Mouse (Mus musculus): Measurements from ENCODE around the gene Gabrp. TPM values are rescaled to one million over a fixed set of nuclear protein-coding genes. Genes with fewer than 3 reads are reported as not detected.

Gene Gabrp
- not detected for polyA plus RNA-seq (2014; fragmentation: Illumina TruSeq; extraction: RNeasy Lipid Tissue Mini Kit (QIAGEN cat#74804); ENCODE audit: low read depth, low replicate concordance)

DNA sequence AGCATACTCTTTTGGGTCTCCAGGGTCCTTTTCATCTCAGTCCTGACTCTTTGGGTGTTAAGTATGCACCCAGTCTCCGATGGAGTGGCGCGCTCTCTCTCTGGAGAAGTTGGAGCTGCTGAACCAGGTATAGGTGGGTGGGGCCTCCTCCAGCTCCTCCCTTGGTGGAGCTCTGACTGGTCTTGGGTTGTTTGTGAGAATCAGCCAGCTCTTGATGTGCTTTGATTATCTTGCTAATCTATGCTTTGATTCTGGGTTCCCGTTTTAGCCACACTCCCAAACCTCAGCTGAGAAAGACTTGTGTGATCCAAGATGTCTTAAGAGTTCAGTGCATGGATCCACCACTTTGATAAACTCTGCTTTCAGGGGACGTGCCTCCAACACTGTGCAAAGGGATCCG lies at the start of gene Gabrp:
Gene Gabrp (minus strand): TSS at position 101 of the 400 bp plus-strand sequence.

DNA sequence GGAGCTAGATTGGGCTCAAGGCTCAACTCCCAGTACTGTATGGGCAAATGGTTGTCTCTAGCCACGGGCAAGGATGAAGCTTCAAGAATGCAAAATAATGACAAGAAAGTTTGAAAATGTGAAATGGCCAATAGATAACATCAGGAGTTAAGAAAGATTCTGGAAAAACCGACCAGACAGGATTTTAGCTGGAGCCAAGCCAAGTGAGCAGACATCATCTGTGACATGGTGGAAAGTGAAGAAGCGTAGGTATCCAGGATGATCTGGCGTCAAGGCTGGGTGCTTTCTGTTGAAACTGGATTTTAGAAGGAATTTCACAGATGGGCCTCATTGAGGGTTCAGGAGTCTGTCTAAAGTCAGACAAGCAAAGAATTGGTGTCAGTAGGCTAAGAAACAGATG lies 20.2 kb upstream of the Gabrp start, which contains the start of gene D130052B06Rik:
Gene D130052B06Rik (plus strand): TSS at position 317 of the 400 bp plus-strand sequence.

DNA sequence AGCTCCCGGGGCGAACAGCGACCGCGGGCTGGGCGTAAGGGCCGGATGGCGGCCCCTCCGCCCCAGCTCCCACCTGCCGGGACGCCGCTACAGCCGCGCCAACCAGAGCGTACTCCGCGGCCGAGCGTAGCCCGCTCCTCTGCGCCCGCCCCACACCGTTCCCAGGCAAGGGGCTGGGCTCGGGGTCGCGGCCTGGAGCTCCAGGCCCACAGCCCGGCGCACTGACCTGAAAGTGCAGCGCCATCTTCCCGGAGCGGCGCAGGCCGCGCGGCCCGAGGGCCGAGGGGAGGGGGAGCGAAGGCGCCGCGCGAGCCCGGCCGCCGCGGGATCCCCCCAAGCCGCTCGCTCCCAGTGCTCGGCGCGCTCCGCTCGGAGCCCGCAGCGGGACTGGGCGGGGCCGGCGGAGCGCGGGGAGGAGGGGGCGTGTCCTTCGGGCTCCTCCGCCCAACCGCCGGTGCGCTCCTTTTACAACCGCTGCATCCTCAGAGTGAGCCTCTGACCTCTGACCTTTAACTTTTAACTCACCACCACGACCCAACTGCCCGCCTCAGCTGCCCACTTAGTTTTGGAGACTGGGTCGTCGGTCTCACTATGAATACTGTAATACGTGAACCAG lies 65.3 kb downstream of the Gabrp start, which contains the start of gene Ranbp17:
Gene Ranbp17 (minus strand): TSS at position 371 of the 616 bp plus-strand sequence.

Other genes with a start within 250 kb of the Gabrp start
- 6.5 TPM for gene Ranbp17, start 65.2 kb downstream of the Gabrp start, polyA plus RNA-seq (2014; fragmentation: Illumina TruSeq; extraction: RNeasy Lipid Tissue Mini Kit (QIAGEN cat#74804); ENCODE audit: low read depth, low replicate concordance)
- not detected for gene D130052B06Rik, start 20.3 kb upstream of the Gabrp start, polyA plus RNA-seq (2014; fragmentation: Illumina TruSeq; extraction: RNeasy Lipid Tissue Mini Kit (QIAGEN cat#74804); ENCODE audit: low read depth, low replicate concordance)